Mouse (Mus musculus): Measurements from ENCODE around the gene Tha1.

The Tha1 gene

GRCm38 (mm10) chr11:117823411-117823810, 49.9 kb downstream of the Tha1 start:
- no peak for DNase-seq

DNA sequence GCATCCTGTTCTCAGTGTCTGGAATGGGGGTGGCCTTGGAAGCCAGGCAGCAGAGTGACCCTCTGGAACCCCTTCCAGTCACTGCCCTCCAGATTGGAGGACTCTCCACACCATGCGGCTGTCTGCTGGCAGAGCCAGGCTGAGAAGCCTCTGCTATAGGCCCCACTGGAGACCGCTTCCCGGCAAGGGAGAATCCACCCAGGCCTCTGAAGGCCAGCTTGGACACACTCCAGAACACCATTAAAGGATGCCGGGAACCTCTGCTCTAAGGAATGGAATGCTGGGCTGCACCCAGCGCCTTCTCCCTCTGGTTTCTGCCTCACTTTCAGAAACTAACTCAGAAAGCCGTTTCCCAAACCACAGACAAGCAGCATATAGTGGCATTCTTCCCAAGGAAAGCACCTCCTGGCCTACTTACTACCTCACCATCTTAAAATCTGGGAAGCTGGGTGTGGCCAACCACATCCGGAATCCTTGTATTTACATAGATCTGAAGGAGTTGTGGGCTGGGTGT, 50.5 kb downstream of the Tha1 start:
- DNase-seq: no peak

- no peak for DNase-seq
Observed at GRCm38 (mm10) chr11:117821868-117822267, 51.4 kb downstream of the Tha1 start.

DNA sequence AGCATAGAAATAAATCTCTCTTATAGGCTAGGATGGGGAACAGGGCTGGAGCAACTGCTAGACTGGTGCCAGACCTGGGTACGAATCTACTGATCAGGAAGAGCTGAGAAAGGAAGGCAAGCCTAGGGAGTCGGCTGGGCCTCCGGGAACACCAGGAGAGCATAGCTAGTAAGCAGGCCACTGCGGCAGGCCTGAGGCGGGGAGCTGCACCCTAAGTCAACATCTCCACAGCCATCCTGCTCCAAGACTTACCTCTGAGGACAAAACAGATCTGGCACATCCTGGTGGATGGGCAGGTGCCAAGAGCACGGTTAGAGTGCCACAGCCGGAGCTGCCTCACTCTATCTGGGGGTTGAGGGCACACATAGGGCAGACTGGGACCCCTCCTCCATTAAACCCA, 53.1 kb downstream of the Tha1 start:
- no peak for DNase-seq

DNA sequence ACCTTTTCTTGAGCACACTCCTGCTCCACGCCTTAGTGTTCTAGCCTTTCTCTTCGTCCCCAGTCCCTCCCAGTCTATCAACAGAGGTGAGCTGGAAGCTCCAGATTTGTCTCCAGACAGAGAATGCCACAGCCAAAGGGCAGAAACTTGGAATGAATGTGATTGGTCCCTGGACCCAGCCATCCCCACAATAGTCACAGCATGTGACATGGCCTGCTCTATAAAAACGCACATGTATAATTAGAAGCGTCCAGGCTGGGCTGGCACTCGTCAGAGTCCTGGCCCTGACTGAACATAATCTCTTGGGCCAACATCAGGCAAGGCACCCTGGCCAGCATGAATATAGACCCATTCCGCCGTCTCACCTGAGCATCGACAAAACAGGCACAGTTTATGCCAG, 54.2 kb downstream of the Tha1 start:
- DNase-seq: no peak

Measured in cerebellum, adult 8-10 months (tissue).